ENCODE assay signal across 27 mouse cellular contexts in genomic region chr17:31547974-31548373, GRCm38 (mm10). TPM values are rescaled to one million over a fixed set of nuclear protein-coding genes. Genes with fewer than 3 reads are reported as not detected.
DNase-seq lines count a peak whose midpoint lies in the region; ATAC-seq lines count a peak whose summit lies in the region.
"Had no signal": no experiment of that assay in that cellular context is flagged by ENCODE, and none has a peak within 500 bp of the region (broad histone marks: within the 10 kb centered on the region; RNA-seq: fewer than 3 reads in every experiment).

No protein-coding gene starts in this region.

- H3K27ac ChIP-seq in lung, embryonic 15.5 days: peak overlapping the region; percentile 48
- peak overlapping the region; percentile 71 for H3K27ac ChIP-seq in embryonic facial prominence, embryonic 10.5 days (replicated peaks)
- no peak overlapping the region for H3K27ac ChIP-seq in embryonic facial prominence, embryonic 14.5 days (replicated peaks; ENCODE audit: low read depth, low read length)
- peak overlapping the region; percentile 26; the same call in 1 of the 2 replicates for H3K27ac ChIP-seq in midbrain, embryonic 16.5 days (ENCODE audit: low read length)
- H3K27ac ChIP-seq: forebrain, embryonic 15.5 days; gastrocnemius, adult 2 months; heart, embryonic 13.5 days; layer of hippocampus, adult 2 months; liver, embryonic 14.5 days; neural tube, embryonic 13.5 days; stomach, embryonic 15.5 days had no signal

- H3K4me3 ChIP-seq in lung, embryonic 15.5 days: no peak overlapping the region
- H3K4me3 ChIP-seq in embryonic facial prominence, embryonic 10.5 days: no peak overlapping the region
- no peak overlapping the region for H3K4me3 ChIP-seq in embryonic facial prominence, embryonic 14.5 days (ENCODE audit: low read depth, low read length)
- no peak overlapping the region for H3K4me3 ChIP-seq in midbrain, embryonic 16.5 days (ENCODE audit: low read depth, low read length)
- H3K4me3 ChIP-seq: forebrain, embryonic 15.5 days; gastrocnemius, adult 2 months; heart, embryonic 13.5 days; layer of hippocampus, adult 2 months; neural tube, embryonic 13.5 days; stomach, embryonic 15.5 days had no signal

- ATAC-seq in lung, embryonic 15.5 days (ENCODE audit: borderline replicate concordance, extremely low read depth, low FRiP score, low TSS enrichment): no peak
- 0 out of 2 replicates have a peak, but pooled peaks have one; percentile 55 for ATAC-seq in embryonic facial prominence, embryonic 14.5 days (ENCODE audit: low read depth)
- no peak for ATAC-seq in midbrain, embryonic 16.5 days
- ATAC-seq: activated CD4-positive, CD25-positive, alpha-beta regulatory T cell, adult 4 months; forebrain, embryonic 15.5 days had no signal

- no peaks in the 10 kb centered on the region for H3K9me3 ChIP-seq in lung, embryonic 15.5 days
- H3K9me3 ChIP-seq in embryonic facial prominence, embryonic 10.5 days: peaks cover 3% of the 10 kb centered on the region; the same call in 1 of the 2 replicates
- H3K9me3 ChIP-seq in embryonic facial prominence, embryonic 14.5 days (ENCODE audit: control insufficient read depth, low read length): no peaks in the 10 kb centered on the region
- no peaks in the 10 kb centered on the region for H3K9me3 ChIP-seq in midbrain, embryonic 16.5 days (replicated peaks; ENCODE audit: control insufficient read depth, low read length, poor library complexity, severe bottlenecking)
- H3K9me3 ChIP-seq: forebrain, embryonic 15.5 days; heart, embryonic 13.5 days; neural tube, embryonic 13.5 days; stomach, embryonic 15.5 days had no signal

- H3K36me3 ChIP-seq in lung, embryonic 15.5 days: no peaks in the 10 kb centered on the region
- H3K36me3 ChIP-seq in embryonic facial prominence, embryonic 10.5 days (replicated peaks): no peaks in the 10 kb centered on the region
- H3K36me3 ChIP-seq in embryonic facial prominence, embryonic 14.5 days (ENCODE audit: control insufficient read depth, insufficient read depth, low read length): no peaks in the 10 kb centered on the region
- H3K36me3 ChIP-seq in midbrain, embryonic 16.5 days (ENCODE audit: control insufficient read depth, insufficient read depth, low read length): no peaks in the 10 kb centered on the region
- H3K36me3 ChIP-seq: forebrain, embryonic 15.5 days; heart, embryonic 13.5 days; neural tube, embryonic 13.5 days; stomach, embryonic 15.5 days had no signal

- H3K4me2 ChIP-seq in lung, embryonic 15.5 days: no peak overlapping the region
- no peak overlapping the region for H3K4me2 ChIP-seq in embryonic facial prominence, embryonic 14.5 days (ENCODE audit: low read depth, low read length)
- no peak overlapping the region for H3K4me2 ChIP-seq in midbrain, embryonic 16.5 days (ENCODE audit: low read length)
- H3K4me2 ChIP-seq: forebrain, embryonic 15.5 days; heart, embryonic 13.5 days; neural tube, embryonic 13.5 days; stomach, embryonic 15.5 days had no signal

- no peak for DNase-seq in lung, postnatal 14 days
- DNase-seq in embryonic facial prominence, embryonic 10.5 days (ENCODE audit: low spot score): no peak
- DNase-seq in embryonic facial prominence, embryonic 14.5 days (ENCODE audit: low spot score): peak; percentile 65
- no peak for DNase-seq in gastrocnemius, postnatal 36 days
- no peak for DNase-seq in thymus, postnatal 4 days
- DNase-seq: adrenal gland, adult 2 months; adrenal gland, postnatal 36 days; B cell, adult 2 months; cerebellum, adult 18-20 months; cerebellum, postnatal 14 days; gastrocnemius, adult 2 months; heart, postnatal 10 days; kidney, adult 11 months; kidney, postnatal 14 days; left cerebral cortex, postnatal 4 days; liver; lung, adult 2 months; right cerebral cortex, postnatal 25 days had no signal

- no peak overlapping the region for H3K9ac ChIP-seq in lung, embryonic 15.5 days
- no peak overlapping the region for H3K9ac ChIP-seq in embryonic facial prominence, embryonic 14.5 days (ENCODE audit: low read depth, low read length)
- H3K9ac ChIP-seq in midbrain, embryonic 16.5 days (ENCODE audit: low read depth, low read length): no peak overlapping the region
- H3K9ac ChIP-seq: forebrain, embryonic 15.5 days; heart, embryonic 13.5 days; liver, embryonic 14.5 days; neural tube, embryonic 13.5 days; stomach, embryonic 15.5 days had no signal

- intact Hi-C loops in gastrocnemius, postnatal 36 days (cut with DNase I): no loop called here

- H3K4me1 ChIP-seq in lung, embryonic 15.5 days: 0 out of 2 replicates have a peak, but pooled peaks cover 5% of the 10 kb centered on the region
- H3K4me1 ChIP-seq in embryonic facial prominence, embryonic 10.5 days: peaks cover 12% of the 10 kb centered on the region
- peaks cover 8% of the 10 kb centered on the region for H3K4me1 ChIP-seq in embryonic facial prominence, embryonic 14.5 days (ENCODE audit: control insufficient read depth, insufficient read depth, low read length)
- H3K4me1 ChIP-seq in midbrain, embryonic 16.5 days (ENCODE audit: control insufficient read depth, insufficient read depth, low read length): 0 out of 2 replicates have a peak, but pooled peaks cover 3% of the 10 kb centered on the region
- H3K4me1 ChIP-seq: forebrain, embryonic 15.5 days; stomach, embryonic 15.5 days had no signal

- no peaks in the 10 kb centered on the region for H3K27me3 ChIP-seq in lung, embryonic 15.5 days
- no peaks in the 10 kb centered on the region for H3K27me3 ChIP-seq in embryonic facial prominence, embryonic 10.5 days (replicated peaks; ENCODE audit: low read depth, poor library complexity, severe bottlenecking)
- no peaks in the 10 kb centered on the region for H3K27me3 ChIP-seq in embryonic facial prominence, embryonic 14.5 days (replicated peaks; ENCODE audit: control insufficient read depth, insufficient read depth, low read length)
- H3K27me3 ChIP-seq in midbrain, embryonic 16.5 days (ENCODE audit: control insufficient read depth, insufficient read depth, low read depth, low read length): no peaks in the 10 kb centered on the region
- H3K27me3 ChIP-seq: forebrain, embryonic 15.5 days; heart, embryonic 13.5 days; neural tube, embryonic 13.5 days; stomach, embryonic 15.5 days had no signal

- 57% methylated on average over 3 of the region's 3 CpGs for WGBS in lung, embryonic 15.5 days
- WGBS in embryonic facial prominence, embryonic 10.5 days: 34% methylated on average over 3 of the region's 3 CpGs
- 37% methylated on average over 3 of the region's 3 CpGs for WGBS in embryonic facial prominence, embryonic 14.5 days
- WGBS in midbrain, embryonic 16.5 days: 25% methylated on average over 3 of the region's 3 CpGs

RNA-seq across cellular contexts. Expression of gene Pknox1, which starts 16.6 kb away (rescaled TPM):
- 41.6 and 42.4 TPM in 2 replicates for polyA plus RNA-seq in lung, embryonic 15.5 days (2015; fragmentation: Nextera tagmentation; extraction: Ambion mirVana)
- polyA plus RNA-seq in embryonic facial prominence, embryonic 10.5 days (2016; fragmentation: Nextera tagmentation; extraction: Ambion mirVana): 22.9 and 25.1 TPM in 2 replicates
- 31.1 and 31.3 TPM in 2 replicates for polyA plus RNA-seq in embryonic facial prominence, embryonic 14.5 days (2014; fragmentation: Nextera tagmentation; extraction: Ambion mirVana)
- 18.8 and 25.0 TPM in 2 replicates for polyA plus RNA-seq in midbrain, embryonic 16.5 days (2015; fragmentation: Nextera tagmentation; extraction: Ambion mirVana)
- total RNA-seq in gastrocnemius, postnatal 36 days (2021): 1 to 10 TPM; 6.0 to 7.2 TPM

RNA-seq across cellular contexts. Expression of gene Ndufv3, which starts 28.1 kb away (rescaled TPM):
- polyA plus RNA-seq in lung, embryonic 15.5 days (2015; fragmentation: Nextera tagmentation; extraction: Ambion mirVana): 237 and 240 TPM in 2 replicates
- 242 and 244 TPM in 2 replicates for polyA plus RNA-seq in embryonic facial prominence, embryonic 10.5 days (2016; fragmentation: Nextera tagmentation; extraction: Ambion mirVana)
- polyA plus RNA-seq in embryonic facial prominence, embryonic 14.5 days (2014; fragmentation: Nextera tagmentation; extraction: Ambion mirVana): 283 and 316 TPM in 2 replicates
- 400 and 424 TPM in 2 replicates for polyA plus RNA-seq in midbrain, embryonic 16.5 days (2015; fragmentation: Nextera tagmentation; extraction: Ambion mirVana)
- total RNA-seq in gastrocnemius, postnatal 36 days (2021): 100 to 1,000 TPM; 439 to 467 TPM

RNA-seq across cellular contexts. Expression of gene Wdr4, which starts 28.2 kb away (rescaled TPM):
- 38.0 and 39.9 TPM in 2 replicates for polyA plus RNA-seq in lung, embryonic 15.5 days (2015; fragmentation: Nextera tagmentation; extraction: Ambion mirVana)
- 67.7 and 73.5 TPM in 2 replicates for polyA plus RNA-seq in embryonic facial prominence, embryonic 10.5 days (2016; fragmentation: Nextera tagmentation; extraction: Ambion mirVana)
- 29.3 and 31.7 TPM in 2 replicates for polyA plus RNA-seq in embryonic facial prominence, embryonic 14.5 days (2014; fragmentation: Nextera tagmentation; extraction: Ambion mirVana)
- 38.5 and 43.7 TPM in 2 replicates for polyA plus RNA-seq in midbrain, embryonic 16.5 days (2015; fragmentation: Nextera tagmentation; extraction: Ambion mirVana)
- total RNA-seq in gastrocnemius, postnatal 36 days (2021): 1 to 10 TPM; 5.0 to 5.3 TPM
